Mouse (Mus musculus) left cerebral cortex, adult 8-10 months (tissue): Measurements from ENCODE around the gene Hhipl2. TPM values are rescaled to one million over a fixed set of nuclear protein-coding genes. Genes with fewer than 3 reads are reported as not detected.
"Not testable (repeated sequence)": the region's sequence is repeated elsewhere in the genome, so short reads cannot be mapped to it uniquely, and the experiment has no call there.

Experiments
- DNase-seq, 2 experiments: peaks; one replicate each; pipeline ENCODE4 v3.0.0; 2022; ENCODE audit warnings: low spot score in 2 of 2
- total RNA-seq, 4 experiments: library from RNA; stranded (reverse); gene quantifications; 2 replicates each; pipeline ENCODE4 v1.2.4; 2022

Gene Hhipl2
- total RNA-seq, result under 1 TPM in 1 of 4 experiments, not detected in 3; 0.15 TPM

DNA sequence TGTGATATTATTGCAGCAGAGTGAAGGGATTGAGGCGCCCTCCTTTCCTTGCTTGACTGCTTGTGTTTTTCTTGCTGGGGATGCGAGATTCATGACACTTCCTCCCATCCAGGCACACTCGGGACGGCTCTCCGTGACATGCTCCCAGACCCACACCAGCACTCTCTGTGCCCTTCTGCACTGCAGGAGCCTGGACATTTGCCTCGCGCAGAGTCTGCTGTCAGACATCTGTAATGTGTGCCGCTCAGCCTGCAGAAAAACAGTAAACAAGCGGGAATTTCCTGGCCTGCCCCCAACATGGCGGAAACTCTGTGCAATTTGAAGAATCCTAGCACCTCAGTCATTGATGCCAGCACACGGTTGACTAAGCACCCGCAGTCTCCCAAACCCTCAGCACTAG is at the start of gene Hhipl2:
Gene Hhipl2, plus strand, starts transcription at position 343 of the 400 bp plus-strand sequence.
- DNase-seq, result no peak

DNA sequence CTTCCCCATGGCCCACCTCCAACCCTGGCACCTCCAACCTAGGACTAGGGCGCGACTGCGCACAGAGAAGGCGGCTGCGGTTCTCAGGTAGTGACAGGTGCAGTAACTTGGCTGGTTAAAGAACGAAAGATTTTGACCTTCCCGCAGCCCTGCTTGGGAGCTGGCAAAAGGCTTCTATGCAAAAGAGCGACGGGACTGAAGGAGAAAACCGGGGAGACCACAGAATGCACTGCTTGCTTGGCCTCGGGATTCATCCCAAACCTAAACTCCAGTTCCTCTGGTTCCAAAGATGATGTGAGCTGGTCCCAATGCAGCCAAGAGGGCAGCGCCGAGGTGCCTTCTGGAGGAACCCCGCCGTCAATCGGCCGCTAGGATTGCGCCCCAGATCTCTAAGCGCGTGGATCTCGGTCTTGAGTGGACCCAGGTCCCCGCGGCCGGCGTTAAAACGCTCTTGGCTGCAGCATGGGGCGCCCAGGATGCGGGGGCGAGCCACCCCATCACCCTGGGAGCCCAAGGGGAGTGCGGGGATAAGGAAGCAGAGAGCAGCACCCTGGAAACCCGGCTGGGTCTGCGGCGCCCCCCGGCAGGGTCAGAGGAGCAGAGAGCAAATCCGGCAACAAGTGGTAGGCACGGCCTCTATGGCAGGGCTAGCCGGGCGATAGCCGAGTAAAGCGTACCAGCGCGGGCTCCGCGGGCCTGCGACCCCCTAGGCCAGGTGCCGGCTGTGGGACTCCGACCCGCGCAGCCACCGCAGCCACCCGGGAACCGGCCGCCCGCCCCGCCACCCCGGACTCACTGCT is 49.2 kb upstream of the Hhipl2 start:
- peak; percentile 29 to 36 for DNase-seq

DNA sequence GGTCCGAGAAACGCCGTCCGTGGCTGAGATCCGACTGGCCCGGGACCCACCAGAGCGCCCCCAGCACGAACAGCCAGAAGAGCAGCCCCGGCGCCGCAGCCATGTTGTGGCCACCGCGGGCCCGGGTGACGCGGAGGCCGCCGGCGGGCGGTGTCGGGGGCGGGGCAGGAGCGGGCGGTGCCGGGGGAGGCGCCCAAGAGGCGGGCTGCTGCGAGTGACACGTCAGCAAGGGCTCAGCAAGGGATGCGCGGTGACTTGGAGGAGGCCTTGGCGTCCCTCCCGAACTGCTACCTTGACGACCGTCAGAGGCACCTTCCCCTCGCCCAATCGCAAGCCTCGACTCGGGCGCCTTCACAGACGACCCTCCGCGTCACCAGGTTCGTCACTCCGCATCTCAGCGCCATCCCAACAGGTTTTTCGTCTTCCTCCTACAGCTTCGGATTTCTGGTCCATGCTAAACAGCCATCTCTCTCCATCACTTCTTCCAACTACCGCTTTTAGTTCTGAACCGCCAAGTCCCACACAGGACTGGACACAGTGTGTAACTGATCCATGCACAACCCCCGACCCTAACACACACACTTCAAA is 48.5 kb upstream of the Hhipl2 start, which contains the start of gene Mia3:
Gene Mia3, minus strand, starts transcription at position 127 of the 588 bp plus-strand sequence.
- DNase-seq, result peak; percentile 83 to 98

DNA sequence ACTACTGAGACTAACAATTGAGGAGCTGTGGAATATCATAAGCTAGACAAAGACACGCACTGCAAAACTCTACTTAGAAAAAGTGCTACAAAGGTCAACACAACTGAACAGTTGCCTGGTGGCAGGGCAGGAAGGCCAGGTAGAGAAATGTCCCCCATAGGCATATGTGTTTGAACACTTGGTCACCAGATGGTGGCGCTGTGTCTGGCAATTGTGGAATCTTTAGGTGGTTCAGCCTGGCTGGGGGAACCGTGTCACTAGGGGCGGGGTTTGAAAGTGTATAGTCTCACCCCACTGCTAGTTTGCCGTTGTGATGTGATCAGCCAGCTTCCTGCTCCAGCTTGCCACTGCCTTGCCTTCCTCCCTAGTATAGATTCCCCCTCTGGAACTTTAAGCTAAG is 43.3 kb upstream of the Hhipl2 start:
- DNase-seq, result no peak

DNA sequence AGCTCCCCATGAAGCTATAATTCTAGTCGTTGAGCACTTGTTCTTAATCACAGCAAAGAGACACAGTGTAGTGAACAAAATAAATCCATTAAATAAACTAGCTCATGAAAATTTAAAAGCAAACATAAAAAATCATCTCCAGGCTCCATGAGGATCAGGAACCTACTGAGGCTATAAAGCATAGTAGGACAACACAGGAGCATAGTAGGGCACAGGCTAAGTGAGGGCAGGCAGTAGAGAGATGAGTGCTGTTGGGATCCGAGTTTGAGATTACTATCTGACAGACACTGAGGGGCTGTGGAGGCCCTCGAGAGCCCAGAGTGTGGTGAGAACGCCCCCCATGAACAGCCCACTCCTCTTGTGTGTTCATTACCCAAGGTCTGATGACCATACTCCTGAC is 41.0 kb upstream of the Hhipl2 start:
- DNase-seq, result no peak

DNA sequence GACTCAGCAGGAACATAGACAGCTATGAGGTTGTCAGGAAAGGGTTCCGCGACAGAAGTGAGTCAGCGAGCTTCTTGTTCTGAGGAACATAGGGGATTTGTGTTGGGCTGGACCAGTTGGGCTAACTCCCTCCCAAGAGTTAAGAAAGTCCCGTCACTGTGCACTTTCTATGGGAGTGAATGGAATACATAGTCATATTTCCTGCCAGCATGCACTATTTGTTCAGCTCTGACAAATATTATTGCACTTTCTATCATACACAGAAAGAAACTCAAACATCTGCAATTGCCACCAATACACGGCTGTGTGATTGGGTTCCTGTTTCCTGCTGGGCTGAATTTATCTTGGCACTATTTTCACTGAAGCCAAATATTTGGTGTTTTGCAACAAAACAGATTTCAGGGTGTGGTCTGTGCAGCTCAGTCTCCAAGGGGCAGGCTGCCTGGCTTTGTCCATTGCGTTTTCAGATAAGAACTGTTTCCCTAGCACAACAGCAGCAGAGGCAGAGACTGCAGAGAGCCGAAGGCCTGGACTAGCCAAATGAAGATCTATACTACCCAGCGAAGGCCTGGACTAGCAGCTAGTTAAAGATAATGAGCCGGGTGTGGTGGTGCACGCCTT is 39.6 kb upstream of the Hhipl2 start:
- DNase-seq, result no peak

DNA sequence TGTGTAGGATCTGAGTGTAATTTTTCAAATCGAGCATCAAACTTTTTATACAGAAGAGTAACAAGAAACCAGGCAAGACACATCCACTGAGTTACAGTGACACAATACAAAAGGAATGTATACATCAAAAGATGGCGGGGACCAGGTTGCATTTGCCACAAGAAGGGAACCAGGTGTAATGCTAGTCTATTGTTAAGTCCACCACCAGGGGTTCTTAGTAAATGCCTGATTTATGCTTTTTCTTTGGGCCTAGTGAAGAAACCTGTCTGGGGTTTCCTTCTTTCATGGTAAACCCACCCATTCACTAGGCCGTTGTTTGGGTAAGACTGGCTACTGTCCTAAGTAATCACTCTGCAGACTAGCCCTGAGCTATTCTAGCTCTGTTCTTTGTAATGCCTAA is 38.6 kb upstream of the Hhipl2 start:
- not testable (repeated sequence) for DNase-seq

DNA sequence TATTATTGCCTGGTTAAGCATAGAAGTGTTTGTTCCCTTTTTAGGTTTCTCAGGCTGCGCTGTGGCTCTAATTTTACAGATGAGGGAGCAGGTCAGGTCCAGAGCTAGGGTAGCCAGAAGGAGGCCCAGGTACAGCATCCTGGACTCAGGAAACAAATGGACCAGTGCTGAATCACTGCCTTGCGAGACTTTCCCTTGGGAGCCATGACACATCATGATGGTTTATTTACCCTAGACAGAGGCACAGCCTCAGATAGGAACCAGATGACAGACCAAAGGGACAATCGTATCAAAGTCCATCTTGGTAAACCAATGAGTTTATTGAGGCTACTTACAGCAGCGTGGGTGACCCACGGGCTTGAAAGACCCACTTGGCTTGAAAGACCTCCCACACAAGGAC is 36.2 kb upstream of the Hhipl2 start:
- no peak for DNase-seq

DNA sequence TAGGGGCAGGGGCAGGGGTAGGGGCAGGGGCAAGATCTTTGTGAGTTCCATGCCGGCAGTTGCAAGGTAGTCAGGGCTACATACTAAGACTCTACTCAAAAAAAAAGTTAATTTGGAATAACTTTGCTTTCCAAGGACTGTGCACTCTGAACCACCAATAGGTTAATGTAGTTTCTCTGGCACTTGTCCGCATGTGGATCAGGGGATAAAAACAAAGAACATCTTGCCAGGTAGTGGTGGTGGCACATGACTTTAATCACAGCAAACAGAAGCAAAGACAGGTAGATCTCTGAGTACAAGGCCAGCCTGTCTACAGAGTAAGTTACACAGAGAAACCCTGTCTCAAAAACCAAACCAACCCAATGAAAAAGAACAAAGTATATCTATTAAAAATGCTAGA is 35.4 kb upstream of the Hhipl2 start:
- no peak for DNase-seq

DNA sequence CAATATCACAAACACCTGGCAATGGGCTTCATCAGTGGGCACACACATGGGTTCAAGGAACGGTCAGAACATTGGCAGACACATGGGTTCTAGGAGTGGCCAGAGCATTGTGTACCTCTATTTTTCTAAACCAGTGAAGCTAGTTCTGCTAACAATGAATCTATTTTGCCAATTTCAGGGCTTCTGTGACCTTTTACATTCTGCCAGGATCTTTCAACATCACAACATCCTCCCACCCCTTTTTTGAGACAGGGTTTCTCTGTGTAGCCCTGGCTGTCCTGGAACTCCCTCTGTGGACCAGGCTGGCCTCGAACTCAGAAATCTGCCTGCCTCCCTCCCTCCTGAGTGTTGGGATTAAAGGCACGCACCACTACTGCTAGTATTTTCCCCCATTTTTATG is 30.6 kb upstream of the Hhipl2 start:
- not testable (repeated sequence) for DNase-seq

DNA sequence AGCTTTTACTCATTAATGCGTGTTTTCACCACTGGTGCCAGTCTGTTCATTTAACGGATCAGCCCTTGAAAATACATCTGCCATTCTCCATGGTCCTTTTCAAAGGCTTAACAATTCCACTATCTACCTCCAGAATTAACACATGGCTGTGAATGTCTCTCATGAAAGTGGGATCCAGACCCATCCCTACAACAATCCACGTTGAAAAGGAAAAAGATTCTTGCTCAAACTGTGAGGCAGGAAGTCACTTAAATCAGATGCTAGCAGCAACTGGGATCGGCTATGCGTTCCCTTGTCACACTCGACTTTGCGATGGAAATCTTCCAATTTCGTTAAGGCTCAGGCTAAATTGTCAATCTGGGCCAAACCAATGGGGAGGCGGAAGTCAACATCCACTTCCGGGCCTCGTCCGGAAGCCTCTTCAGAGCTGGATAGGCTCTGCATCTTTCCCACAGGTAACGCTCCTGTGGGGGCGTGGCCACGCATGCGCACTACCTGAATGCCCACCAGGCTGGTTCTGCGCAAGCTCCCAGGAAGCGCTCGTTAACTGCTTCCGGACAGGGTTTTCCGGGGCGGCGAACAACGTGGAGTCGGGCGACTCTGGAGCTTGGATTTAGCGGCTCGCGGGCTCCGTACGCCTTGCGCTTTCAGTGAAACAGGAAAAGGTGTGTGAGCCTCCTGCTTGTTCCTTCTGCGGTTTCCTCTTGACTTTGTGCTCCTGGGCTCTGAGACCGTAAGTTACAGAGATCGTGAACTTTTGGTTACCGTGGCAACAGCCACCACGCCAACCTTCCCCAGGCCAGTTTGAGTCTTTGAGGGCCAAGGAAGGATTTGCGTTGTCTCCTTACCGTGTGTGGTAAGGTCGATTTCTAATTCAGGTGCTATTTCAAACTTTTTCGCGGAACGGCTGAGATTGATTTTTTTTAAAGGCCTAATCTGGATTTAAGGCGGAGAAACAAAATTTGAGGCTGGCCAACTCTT is 29.3 kb upstream of the Hhipl2 start, which contains the start of gene Taf1a:
Gene Taf1a, plus strand, starts transcription at position 556 of the 981 bp plus-strand sequence.
- DNase-seq, result peak; percentile 75 to 92

DNA sequence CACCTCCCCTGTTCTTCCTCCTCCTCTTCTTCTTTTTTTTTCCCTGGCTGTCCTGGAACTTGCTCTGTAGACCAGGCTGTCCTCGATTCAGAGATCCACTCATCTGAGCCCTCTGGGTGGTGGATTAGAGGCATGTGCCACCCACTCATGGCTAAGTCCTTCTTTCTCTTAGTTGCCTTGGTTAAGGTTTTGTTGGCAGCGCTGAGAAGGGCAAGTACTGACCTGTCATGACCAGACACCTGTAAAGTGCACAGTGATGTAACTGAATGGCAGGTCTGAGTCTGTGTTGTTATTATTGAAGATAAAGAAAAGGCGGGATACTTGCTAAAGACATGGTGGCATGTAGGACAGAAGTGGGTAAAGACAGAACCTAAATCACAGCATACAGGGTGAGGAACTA is 14.6 kb upstream of the Hhipl2 start:
- DNase-seq, result no peak

DNA sequence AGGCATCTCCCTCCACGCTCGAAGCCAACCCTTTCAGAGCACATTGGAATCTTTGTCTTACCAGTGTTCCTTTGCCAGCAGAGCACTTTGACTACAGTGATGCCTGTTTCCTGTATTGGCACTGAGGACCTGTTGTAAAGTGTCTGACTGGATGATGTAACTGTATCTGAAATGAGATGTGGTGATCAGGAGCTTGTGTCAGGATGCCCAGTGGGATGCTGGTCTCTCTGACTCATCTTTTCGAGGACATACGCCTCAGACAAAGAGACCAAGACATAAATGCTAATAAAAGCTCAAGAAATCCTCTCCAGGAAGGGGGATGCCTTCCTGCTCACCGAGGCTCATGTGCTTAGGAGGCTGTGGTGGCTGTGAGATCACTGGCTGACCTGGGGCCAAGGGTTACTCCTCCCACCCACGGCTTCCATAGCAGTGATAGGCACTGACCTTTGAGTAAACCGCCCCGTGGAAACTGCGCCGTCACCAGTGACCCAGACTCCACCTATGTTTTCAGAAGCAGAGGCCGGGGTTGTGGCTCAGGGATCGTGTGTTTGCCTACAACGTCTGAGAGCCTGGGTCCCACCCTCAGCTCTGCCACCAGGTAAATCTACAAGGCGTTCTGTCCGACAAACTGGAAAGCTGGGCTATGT is 3.8 kb upstream of the Hhipl2 start:
- no peak for DNase-seq

DNA sequence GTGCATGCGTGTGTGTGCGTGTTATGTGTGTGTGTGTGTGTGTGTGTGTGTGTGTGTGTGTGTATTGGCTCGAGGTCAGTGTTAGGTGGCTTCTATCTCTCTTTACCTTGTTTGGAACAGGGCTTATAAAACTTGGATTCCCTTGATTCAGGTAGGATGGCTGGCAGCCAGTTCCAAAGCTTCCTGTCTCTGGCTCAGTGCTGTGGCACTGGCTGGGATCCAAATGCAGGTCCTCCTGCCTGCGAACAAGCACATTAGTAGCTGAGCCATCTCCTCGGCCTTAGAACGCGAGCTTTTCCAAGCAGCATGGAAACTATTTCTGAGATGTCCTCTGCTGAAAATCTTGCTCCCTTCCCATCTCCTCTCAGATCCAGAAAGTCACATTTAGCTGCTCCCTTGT is 1.7 kb downstream of the Hhipl2 start:
- DNase-seq, result no peak

DNA sequence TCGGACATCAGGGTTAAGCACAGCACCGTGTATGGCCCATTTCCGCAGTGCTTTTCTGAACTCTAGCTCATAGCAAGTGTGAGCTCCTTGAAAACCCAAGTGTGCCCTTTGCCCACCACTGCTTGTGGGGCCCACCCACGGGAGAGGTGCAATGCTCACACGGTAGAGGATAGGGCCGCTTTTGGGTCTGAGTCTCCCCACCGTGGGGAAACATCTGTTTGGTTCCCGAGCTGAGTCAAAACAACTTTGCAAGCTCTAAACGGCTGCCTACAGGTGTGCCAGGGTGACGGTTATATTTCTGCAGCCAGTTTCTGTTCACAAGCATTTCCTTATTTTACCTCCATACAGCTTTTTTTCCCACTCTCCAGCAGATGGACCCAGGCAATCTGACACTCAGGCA is 2.3 kb downstream of the Hhipl2 start:
- no peak for DNase-seq

DNA sequence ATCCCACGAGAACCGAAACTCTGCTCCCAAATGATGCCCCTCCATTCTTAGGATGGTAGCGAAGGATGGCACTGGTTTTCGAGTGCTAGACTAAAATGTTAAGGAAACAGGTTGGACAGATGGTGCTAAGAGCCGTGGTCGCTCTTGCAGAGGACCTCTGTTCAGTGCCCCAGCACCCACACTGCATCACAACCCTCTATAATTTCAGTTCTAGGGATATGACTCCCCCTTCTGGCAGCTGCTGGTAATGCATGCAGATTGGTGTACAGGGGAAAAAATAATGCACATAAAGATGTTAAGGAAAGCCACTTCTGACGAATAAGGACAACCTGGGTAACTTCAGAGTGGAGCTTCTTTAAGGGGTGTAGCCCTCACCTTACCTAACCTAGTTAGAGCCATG is 6.1 kb downstream of the Hhipl2 start:
- no peak for DNase-seq

DNA sequence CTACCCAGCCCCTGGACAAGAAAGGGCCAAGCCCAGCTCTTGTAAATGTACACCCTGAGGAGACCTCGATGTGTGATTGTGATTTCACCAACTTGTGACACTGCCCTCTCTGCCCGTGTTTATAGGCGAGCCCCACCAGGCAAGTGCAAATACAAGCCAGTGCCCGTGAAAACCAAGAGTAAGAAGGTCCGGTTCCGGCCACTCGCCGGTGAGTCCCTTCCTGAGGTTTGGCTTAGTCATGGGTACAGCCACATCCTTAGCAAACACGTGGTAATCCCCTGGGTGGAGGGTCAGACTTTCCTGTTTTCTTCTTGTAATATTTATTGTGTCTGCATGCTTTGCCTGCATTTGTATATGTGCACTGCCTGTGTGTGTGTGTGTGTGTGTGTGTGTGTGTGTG is 16.9 kb downstream of the Hhipl2 start:
- DNase-seq, result no peak

DNA sequence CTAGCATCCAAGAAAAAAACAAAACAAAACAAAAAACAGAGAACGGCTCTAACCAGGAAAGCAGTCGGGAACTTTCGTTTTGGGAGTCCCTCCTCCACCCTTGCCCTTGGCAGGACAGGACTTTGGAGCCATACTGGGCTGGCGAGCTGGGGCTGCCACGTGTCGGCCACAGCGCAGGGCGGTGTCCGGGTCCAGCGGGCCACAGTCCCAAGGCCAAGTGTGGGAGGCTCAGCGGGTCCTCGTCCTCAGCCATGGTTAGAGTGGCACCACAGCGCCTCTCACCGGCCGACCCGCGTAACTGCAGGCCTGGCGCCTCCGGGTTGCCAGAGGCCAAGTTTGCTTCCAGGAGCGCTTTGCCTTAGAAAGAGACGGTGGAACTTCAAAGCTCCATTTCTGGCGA is 21.0 kb downstream of the Hhipl2 start:
- peak; percentile 38 to 40 for DNase-seq

DNA sequence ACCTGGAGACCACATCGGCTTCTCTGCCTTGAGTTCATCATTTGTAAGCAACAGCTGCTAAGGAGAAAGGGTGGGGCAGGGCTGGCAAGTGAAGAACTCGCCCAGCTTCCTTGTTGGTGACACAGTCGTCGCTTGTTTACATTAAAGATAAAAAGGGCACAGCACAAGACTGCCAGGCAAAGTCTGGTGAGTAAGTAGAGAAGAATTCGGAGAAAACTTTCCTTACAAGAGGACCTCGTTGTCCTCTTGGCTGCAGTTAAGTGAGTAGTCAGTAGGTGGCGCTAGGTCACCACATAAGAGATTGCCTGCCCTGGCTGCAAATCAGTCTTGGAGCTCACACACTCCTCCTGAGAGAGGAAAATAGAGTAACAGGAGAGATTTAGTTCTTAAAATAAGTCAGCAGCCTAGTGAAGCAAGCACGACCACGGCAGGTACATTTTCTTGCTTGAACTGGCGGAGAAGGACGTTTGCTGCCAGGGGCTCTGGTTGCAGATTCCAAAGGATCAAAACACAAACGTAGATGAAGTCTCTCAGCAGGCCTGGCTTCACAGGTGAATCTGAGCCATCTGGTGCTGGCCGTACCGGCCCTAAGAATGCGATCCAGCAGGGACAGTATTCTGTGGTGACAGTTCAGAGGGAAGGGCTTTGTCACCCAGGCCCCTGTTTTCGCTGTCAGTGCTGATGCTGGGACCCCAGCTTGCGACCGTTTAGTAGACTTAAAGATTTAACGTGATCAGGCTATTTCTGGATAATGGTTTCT is 24.2 kb downstream of the Hhipl2 start:
- DNase-seq, result peak; percentile 37 to 72

DNA sequence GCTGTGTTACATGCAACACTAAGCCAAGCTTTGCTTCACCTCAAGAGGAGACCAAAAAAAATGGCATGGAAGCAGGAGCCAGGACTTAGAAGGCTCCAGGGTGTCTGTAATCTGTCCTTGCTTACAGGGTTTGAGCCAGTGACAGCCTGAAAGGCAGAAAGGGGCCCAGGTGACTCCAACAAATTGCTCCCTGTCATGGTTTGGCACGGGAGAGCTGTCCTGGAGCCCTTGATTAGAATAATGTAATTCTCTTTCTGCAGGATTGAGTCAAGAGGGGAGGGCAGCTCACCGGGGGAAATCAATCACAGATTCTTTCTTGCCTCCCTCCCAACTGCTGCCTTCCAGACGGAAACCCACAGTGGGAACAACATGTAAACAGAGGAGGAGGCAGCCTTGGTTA is 35.1 kb downstream of the Hhipl2 start:
- DNase-seq, result no peak
